Mouse (Mus musculus): ENCODE measurements at regions not wholly inside any gene's neighbourhood (a gene's known extent, or its start where the extent isn't known, plus 50 kb on each side); places are given as distances from the start of the nearest gene placed in this dataset.

DNA sequence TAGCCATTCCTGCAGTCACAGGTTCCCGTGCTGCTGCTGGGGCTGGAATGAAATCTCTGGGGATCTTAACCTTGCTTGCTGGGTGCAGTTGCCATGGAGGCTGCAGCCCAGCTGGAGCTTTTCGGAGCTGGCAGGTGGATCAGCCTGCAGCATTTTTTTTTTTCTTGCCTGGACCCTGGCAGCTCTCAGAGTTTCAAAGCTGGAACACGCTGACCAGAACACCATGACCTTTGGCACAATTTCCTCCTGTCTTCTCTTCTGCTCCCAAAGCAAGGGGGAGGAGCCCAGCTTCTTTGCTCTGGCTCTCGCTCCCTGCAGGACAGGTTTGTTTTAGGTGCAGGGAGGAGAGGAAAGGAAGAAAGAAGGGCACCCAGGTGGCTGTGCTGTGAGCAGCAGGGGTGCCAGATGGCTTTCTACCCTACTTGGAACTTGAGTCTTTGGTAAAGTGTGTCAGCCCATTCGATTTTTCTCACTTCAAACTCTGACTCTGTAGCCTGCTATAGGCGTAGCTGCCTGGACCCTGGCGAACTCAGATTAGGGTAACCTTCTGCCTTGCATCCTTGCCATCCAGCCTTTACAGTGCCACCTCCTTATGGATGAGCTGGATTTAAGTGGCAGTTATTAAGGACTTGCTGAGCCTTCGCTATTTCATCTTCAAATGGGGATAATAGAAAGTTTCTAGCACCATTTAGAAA is 1372.6 kb upstream of the A1bg start:
- DNase-seq (ENCODE audit: low spot score in 2 of 2): peak; percentile 67 to 73

- no peak for DNase-seq (ENCODE audit: low spot score in 2 of 2)
Measured at GRCm38 (mm10) chr15:62294786-62295185, 1372.0 kb upstream of the A1bg start.

DNA sequence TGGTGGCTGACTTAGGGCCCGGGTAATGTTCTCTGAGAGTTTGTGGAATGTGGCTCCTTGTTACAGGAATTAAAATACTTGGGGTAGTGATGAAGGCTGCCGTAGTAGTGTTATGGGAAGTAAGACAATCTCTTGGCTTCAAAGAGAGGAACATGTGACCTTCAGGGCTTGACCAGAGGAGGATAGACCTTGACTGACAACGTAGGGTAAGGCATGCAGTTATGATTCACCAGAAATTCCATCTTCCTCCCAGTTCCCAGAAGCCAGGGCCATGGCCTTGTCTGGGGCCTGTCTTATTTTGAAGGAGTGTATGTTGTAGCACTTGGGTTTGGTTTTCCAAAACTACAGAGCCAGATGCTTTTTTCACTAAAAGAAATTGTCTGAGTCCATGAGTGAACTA is 1370.1 kb upstream of the A1bg start:
- DNase-seq (ENCODE audit: low spot score in 2 of 2): no peak

- no peak for DNase-seq (ENCODE audit: low spot score in 2 of 2)
Measured at GRCm38 (mm10) chr15:62290687-62291086, 1367.9 kb upstream of the A1bg start.

DNA sequence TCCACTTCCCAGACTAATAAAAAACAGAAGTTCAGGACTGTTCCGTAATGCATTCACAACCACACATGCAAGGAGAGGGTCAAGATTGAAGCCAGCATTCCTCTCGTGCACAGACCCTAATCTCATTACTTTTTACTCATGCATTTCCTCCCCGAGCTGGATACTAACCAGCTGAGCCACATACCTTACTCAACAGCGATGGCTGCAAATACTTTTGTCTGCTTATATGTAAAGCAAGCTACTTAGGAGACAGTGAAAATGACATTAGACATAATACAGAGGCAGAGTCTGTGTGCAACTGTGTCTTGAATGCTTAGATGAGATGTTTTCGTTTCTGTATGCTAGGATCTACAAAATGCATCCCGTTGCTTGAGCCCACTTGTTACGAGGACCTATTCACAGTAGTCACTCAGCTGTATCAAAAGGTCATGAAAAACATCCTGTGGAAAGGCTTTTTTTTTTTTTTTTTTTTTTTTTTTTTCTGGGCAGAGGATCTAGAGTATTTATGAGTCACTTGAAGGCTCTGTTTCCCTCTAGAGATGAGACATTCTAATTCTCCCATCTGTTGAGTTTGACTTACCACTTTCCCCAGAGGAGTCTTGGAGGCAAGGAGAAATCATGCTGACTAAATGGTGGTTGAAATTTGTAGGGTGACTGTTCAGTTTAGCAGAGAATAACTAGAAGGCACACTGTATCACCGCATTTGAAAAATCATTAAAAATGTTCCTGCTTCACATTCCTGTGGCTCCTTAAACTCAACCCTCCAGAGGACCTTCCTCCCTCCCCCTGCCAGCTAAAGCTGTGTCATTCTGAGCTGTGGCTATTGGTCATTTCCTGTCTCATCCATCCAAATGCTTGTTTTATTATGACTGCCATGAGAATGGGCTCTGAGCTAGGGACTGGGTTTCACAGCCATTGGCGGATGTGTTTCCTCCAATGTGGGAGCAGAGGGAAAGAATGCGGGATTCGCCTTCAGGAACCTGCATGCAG is 1364.1 kb upstream of the A1bg start:
- peak; percentile 11 to 21 for DNase-seq (ENCODE audit: low spot score in 2 of 2)

- DNase-seq (ENCODE audit: low spot score in 2 of 2): no peak
Measured at GRCm38 (mm10) chr15:62284606-62285531, 1362.1 kb upstream of the A1bg start.

GRCm38 (mm10) chr15:62283661-62284429 is 1361.0 kb upstream of the A1bg start:
- DNase-seq (ENCODE audit: low spot score in 2 of 2): no peak

GRCm38 (mm10) chr15:62282646-62283045 is 1359.8 kb upstream of the A1bg start:
- DNase-seq (ENCODE audit: low spot score in 2 of 2): no peak

DNA sequence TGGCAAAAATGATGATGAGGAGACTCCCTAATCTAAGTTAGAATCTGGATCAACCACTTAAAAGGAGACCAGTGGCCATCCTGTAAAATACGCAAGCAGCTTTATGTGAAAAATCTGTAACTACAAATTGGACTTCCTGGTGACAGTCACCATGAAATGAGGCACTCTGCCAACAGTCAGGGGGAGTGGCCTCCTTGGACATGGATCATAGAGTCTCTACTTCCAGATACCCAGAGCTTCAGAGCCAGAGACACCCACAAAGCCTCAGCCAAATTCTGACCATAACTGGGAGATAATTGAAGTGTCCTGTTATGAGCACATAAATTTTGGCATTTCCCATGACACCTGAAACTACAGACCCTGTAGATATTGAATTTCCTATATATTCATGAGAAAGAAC is 1359.3 kb upstream of the A1bg start:
- DNase-seq (ENCODE audit: low spot score in 2 of 2): no peak

DNA sequence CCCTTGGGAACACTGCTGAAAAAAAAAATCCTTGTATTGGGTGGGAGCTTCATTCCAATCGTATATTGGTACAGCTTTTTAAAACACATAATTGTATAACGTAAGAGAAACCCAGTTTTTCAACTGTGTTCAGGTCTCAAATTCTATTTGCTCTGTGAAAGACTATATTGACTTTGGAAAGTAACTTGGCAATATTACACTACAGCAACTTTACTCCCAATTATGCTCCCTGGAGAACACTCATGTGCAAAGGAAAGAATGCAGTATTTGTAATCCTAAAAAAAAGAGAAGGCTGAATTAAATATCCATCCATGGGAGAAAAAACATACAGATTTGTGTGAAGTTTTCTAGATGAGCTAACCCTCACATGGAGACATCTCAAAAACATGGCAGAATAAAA is 1356.7 kb upstream of the A1bg start:
- DNase-seq (ENCODE audit: low spot score in 2 of 2): no peak

- DNase-seq (ENCODE audit: low spot score in 2 of 2): no peak
Measured at GRCm38 (mm10) chr15:62274818-62275217, 1352.0 kb upstream of the A1bg start.

DNA sequence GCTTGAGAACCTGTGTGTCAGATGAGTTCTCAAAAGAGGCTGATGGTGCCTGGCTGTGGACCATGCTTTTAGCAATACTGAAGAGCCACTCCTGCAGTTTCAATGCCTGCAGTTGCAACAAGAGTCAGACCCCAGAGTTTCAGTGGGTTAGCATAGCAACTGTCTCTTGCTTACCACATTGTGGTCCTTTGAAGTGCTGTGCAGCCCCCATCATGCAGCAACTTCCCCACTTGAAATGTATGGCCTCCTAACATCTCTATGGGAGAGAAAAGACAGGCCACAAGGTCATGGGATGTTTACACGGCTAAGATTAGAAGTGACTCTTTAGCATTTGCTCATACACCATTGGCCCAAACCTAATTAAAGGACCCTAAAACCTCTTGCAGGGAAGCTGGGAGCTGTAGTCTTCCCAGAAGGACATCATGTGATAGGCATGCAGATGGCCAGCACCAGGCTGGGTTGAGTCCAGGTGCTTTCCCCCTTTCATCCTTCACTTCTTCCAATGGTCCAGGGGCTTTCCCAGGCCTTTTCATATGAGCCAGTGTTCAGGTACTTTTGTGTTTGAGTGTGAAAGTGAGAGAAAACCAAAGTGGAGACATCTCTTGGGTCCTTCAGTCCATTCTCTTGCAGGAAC is 1351.2 kb upstream of the A1bg start:
- no peak for DNase-seq (ENCODE audit: low spot score in 2 of 2)

DNA sequence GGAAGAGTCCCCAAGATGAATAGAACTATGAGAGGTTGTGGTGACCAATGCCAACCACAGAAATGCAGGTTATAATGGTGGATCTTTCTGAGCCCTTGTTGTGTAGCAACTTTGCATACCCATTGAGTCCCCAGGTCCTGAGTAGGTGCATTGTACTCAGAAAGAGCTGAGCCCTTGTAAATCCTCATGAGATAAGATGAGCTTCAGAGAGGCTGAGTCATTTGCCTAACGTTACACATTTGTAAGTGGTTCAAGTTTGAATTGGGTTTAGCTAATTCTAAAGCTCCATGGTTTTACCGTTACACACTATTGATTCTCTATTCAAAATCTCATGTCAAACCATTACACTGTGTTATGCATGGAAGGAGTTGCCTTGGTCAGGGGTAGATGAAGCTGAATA is 1349.9 kb upstream of the A1bg start:
- no peak for DNase-seq (ENCODE audit: low spot score in 2 of 2)

DNA sequence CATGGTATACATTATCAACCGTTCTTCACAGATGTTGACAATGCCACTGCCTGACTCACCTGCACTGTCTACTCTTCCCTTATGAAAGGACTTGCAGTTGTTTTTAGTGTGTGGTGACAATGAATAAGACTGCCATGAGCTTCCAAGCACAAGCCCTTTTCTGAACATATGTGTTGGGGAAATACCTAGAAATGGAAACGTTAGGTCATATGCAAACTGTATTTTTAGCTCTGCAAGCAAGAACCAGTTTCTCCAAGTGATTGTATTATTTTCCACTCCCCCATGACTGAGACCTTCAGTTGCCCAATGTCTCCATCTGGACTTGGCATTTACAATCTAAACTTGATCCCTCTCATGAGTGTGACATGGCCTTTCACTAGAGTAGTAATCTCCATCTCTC is 1348.6 kb upstream of the A1bg start:
- DNase-seq (ENCODE audit: low spot score in 2 of 2): no peak

DNA sequence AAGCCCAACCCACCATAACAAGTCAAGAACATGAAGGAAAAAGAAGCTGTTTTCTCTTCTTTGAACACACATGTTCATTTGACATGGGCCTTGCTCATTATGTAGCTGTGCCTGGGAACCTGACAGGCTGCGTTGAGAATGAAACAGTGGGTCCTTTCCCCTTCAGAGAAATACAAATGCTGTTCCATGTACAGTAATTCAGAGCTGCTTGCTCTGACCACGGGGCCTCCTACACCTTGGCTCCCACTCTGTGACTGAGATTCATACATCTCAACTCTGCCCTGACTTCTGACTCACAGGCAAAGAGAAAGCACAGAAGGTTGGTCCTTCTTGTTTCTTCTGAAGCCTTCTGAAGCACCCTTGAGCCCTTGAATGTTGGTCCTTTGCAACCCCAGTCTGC is 1345.4 kb upstream of the A1bg start:
- DNase-seq (ENCODE audit: low spot score in 2 of 2): no peak

DNA sequence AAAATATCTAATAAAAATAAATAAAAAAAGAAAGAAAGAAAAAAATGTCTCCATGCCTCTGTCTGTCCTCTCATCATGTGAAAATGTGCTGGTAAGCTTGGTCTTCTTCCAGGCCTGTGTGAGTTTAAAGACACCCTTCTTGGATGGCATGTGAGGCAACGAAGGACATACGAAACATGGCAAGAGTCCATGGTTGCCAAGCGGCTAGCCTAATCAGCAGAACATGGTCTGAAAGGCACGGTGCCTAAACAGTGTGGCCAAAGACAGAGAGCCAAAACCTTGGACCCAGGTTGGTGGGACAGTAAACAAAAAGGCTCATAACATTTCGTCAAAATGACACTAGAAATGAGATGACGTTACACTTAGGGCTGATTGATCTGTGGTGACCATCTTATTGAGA is 1344.7 kb upstream of the A1bg start:
- DNase-seq (ENCODE audit: low spot score in 2 of 2): no peak

DNA sequence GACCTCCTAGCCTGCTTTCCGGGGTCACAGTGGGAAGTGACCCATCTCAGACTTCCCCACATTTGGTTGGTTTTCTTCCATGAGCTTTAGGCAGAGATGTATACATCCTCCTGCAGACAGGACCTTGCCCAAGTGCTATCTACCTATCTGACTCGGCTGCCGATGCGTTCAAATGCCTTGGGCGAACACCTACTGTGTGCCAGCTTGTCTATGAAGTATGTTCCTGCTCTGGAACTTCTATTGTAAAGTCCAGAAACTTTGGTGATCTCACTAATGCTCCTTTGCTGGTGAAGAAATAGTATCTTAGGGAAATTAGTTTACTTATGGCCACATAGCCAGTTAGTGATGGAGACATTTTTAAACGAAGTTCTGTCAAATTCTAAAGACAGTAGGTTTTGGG is 1343.2 kb upstream of the A1bg start:
- DNase-seq (ENCODE audit: low spot score in 2 of 2): no peak

GRCm38 (mm10) chr15:62265484-62265937 is 1342.7 kb upstream of the A1bg start:
- DNase-seq (ENCODE audit: low spot score in 2 of 2): no peak

DNA sequence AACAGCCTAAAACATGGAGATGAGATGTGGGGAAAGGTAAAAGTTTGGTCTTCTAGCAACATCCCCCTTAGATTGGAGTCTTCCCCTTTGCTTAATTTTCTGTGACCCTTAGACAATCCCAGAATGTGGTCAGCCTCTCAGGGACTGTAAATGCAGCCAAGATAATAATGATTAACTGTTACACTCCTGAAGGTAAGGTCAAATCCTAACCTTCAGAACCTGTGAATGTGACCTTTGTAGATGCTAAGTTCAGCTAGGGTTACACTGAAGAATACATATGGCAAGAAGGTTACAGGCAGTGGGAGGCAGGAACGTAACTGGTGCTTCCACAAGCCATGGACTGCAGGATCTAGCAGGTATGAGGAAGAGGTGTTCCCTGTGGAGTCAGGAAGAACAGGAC is 1342.2 kb upstream of the A1bg start:
- no peak for DNase-seq (ENCODE audit: low spot score in 2 of 2)

- DNase-seq (ENCODE audit: low spot score in 2 of 2): no peak
Measured at GRCm38 (mm10) chr15:62264183-62264582, 1341.4 kb upstream of the A1bg start.
